Mouse (Mus musculus) forebrain, embryonic 13.5 days (tissue): ENCODE results near the gene 4931428F04Rik. TPM values are rescaled to one million over a fixed set of nuclear protein-coding genes. Genes with fewer than 3 reads are reported as not detected.

Experiments
- ATAC-seq: fragments of 200-750 bp; cut with Nextera tagmentation; 2 replicates; pipeline ENCODE4 v1.8.0; 2017
- H3K27ac ChIP-seq: fragments of 300-500 bp; sonication (generic); 2 replicates; pipeline ENCODE4 v1.5.1; 2015; ENCODE audit warnings: inconsistent platforms, mild to moderate bottlenecking, moderate library complexity
- H3K27me3 ChIP-seq: fragments of 300-500 bp; sonication (generic); 2 replicates; pipeline ENCODE4 v1.6.1; 2015; ENCODE audit warnings: mild to moderate bottlenecking, inconsistent platforms
- H3K36me3 ChIP-seq: fragments of 300-500 bp; sonication (generic); 2 replicates; pipeline ENCODE4 v1.6.1; 2015; ENCODE audit warnings: mild to moderate bottlenecking, inconsistent platforms; ENCODE audit not compliant: poor library complexity, severe bottlenecking
- H3K4me1 ChIP-seq: fragments of 300-500 bp; sonication (generic); 2 replicates; pipeline ENCODE4 v1.6.1; 2015; ENCODE audit warnings: inconsistent platforms
- H3K4me2 ChIP-seq: fragments of 300-500 bp; sonication (generic); 2 replicates; pipeline ENCODE4 v1.6.1; 2015; ENCODE audit warnings: inconsistent platforms, mild to moderate bottlenecking, moderate library complexity
- H3K4me3 ChIP-seq: fragments of 300-500 bp; sonication (generic); 2 replicates; pipeline ENCODE4 v1.5.1; 2015; ENCODE audit warnings: mild to moderate bottlenecking, inconsistent platforms
- H3K9ac ChIP-seq: fragments of 300-500 bp; sonication (generic); 2 replicates; pipeline ENCODE4 v1.6.1; 2015; ENCODE audit warnings: mild to moderate bottlenecking, inconsistent platforms
- H3K9me3 ChIP-seq: fragments of 300-500 bp; sonication (generic); replicated peaks from 2 replicates; pipeline ENCODE4 v1.6.1; 2016; ENCODE audit warnings: inconsistent platforms
- WGBS: fragments of 180-500 bp; shearing (Covaris S2); methylation state at CpG from one replicate; pipeline ENCODE4 v1.1.7; 2015; 5-methylcytosine and 5-hydroxymethylcytosine counted together
- polyA plus RNA-seq: library from polyadenylated mRNA; unstranded; fragments of >200 nt; fragmentation: Nextera tagmentation; extraction: Ambion mirVana; gene quantifications from 2 replicates; pipeline ENCODE4 v1.2.1, GENCODE M21; 2015

The 4931428F04Rik gene
- polyA plus RNA-seq, 1 experiment from 2014 or later = 57.4 TPM

DNA sequence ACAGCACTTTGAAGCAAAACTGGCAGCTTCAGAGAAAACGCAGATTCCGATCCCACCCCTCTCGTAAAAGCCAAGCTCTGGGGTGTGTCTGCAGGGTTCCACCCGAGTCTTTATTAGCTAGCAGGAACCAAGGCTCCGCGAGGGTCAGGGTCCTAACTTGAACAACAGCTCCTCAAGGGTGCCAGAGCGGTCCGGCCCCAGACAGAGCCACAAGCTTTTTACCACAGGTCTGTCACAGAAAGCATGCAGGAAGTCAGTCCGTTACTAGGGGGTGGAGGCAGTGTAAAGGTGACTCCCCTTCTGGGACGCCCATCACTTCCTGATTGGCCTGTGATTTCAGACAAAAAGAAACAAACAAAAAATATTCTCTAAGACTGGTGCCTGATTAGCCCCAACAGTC lies 24.5 kb downstream of the 4931428F04Rik start:
- H3K4me3 ChIP-seq = peak overlapping the region; percentile 60; the same call in 1 of the 2 replicates
- H3K4me1 ChIP-seq = peaks cover 36% of the 10 kb centered on the region
- H3K27me3 ChIP-seq = peaks cover 96% of the 10 kb centered on the region
- no peak for ATAC-seq
- H3K36me3 ChIP-seq = no peaks in the 10 kb centered on the region
- no peak overlapping the region for H3K27ac ChIP-seq
- no peaks in the 10 kb centered on the region; the same call in 1 of the 2 replicates for H3K9me3 ChIP-seq
- H3K9ac ChIP-seq = no peak overlapping the region
- peak overlapping the region; percentile 77 for H3K4me2 ChIP-seq
- WGBS = 15% methylated on average over 10 of the region's 10 CpGs

DNA sequence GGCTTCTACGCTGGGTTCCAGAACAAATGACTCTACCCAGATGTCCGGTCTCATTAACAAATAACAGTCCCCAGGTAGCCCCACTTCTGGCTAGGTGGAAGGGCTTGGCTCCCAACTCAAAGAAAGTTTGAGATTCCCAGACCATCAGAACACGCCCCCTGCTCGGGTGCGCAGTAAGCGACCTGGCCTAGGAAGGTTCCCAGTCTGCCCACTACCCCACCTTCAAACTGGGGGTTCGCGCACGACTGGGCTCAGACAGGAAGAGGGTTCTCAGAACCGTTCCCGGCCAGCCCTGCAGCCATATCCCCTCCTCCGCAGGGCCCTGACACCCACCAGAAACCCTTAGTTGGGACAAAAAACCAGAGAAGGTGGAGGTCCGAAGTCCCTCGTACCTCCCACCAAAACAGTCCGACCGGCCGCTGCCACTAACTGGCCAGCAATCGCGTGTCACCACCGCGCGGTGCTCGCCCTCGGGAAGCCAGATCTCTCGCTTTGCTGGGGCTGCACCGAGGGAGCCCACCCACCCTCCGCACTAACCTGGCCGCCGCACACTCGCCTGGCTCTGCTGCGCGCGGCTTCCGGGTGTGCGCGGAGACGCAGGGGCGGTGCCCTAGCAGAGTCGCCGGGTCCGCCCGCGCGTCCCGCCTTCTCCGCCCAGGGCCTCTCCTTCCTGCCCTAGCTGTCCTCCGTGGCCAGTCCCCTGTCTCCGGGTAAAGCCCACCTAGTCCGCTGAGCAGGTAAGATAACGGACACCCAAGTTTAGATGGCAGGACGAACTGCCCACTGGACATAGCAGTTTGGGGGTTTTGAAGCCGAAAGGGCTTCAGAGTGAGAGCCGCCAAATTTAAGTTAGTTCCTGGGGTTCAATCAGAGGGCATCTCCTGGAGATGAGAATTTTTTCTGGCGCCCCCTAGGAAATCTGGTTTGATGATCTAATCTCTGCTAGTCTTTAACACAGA lies 25.4 kb downstream of the 4931428F04Rik start, which contains the start of the genes Tradd and Fbxl8:
TSS of gene Tradd (minus strand) at position 586 of the 959 bp plus-strand sequence.
TSS of gene Fbxl8 (plus strand) at position 625 of the 959 bp plus-strand sequence.
- peaks cover 96% of the 10 kb centered on the region for H3K27me3 ChIP-seq
- H3K4me1 ChIP-seq = peaks cover 35% of the 10 kb centered on the region
- H3K9me3 ChIP-seq = no peaks in the 10 kb centered on the region; the same call in 1 of the 2 replicates
- peak within 1 kb of the TSS; percentile 77 for H3K4me2 ChIP-seq
- H3K9ac ChIP-seq = peak within 1 kb of the TSS; percentile 67
- H3K4me3 ChIP-seq = peak within 1 kb of the TSS; percentile 60
- H3K36me3 ChIP-seq = no peaks in the 10 kb centered on the region
- no peak within 1 kb of the TSS for H3K27ac ChIP-seq
- WGBS = 1% methylated on average over 51 of the region's 54 CpGs
- ATAC-seq = peak; percentile 43

DNA sequence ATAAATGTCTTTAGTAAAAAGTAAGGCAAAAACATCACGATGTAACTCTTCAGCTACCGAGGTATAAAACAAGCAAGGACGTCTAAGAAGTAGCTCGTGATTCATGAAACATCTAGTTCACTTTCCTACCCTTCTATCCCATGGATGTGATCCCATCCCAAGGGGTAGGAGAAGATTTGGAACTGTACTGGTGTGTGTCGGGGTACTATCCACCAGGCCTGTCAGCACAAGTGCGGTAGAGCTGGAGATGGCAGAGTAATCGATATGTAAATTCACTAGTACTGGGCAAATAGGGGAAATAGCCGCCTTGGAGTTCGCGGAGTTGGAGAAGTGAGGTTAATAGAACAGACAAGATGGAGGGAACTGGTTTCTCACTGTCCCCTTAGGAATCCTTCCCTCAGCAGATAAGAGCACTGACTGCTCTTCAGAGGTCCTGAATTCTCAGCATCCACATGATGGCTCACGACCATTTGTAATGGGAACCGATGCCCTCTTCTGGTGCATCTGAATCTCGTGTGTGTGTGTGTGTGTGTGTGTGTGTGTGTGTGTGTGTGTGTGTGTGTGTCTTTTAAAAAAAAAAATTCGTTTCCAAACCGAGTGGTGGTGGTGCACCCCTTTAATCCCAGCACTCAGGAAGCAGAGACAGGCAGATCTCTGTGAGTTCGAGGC lies 26.3 kb downstream of the 4931428F04Rik start:
- no peaks in the 10 kb centered on the region for H3K36me3 ChIP-seq
- H3K27ac ChIP-seq = no peak overlapping the region
- 38% methylated on average over 16 of the region's 16 CpGs for WGBS
- H3K4me1 ChIP-seq = peaks cover 34% of the 10 kb centered on the region
- no peak for ATAC-seq
- H3K4me3 ChIP-seq = peak overlapping the region; percentile 60; the same call in 1 of the 2 replicates
- H3K9me3 ChIP-seq = no peaks in the 10 kb centered on the region; the same call in 1 of the 2 replicates
- H3K9ac ChIP-seq = no peak overlapping the region
- H3K27me3 ChIP-seq = peaks cover 96% of the 10 kb centered on the region
- peak overlapping the region; percentile 77 for H3K4me2 ChIP-seq

DNA sequence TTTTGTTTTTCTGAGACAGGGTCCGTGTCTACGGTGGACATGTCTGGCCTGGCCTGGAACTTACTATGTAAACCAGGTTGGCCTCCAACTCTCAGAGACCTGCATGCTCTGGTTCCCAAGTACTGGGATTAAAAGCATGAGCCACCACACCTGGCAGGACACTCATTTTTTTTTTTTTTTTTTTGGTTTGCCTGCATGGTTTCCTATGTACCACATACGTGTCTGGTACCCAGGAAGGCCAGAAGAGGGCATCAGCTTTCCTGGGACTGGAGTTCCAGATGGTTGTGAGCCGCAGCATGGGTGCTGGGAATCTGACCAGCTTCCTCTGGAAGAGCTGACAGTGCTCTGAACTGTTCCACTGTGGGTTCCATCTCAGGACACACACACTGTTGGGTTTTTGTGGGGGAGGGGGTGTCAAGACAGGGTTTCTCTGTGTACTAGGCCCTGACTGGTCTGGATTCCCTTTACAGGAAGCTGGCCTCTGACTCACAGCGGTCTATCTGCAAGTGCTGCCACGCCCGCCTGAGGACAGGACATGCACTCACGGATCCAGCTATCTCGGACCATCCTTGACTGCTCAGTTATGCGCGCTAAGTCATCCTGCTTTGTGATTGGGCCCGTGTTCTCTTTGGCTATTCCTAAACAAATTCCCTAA lies 28.2 kb downstream of the 4931428F04Rik start:
- ATAC-seq = no peak
- 87% methylated on average over 12 of the region's 12 CpGs for WGBS
- peaks cover 29% of the 10 kb centered on the region for H3K4me1 ChIP-seq

DNA sequence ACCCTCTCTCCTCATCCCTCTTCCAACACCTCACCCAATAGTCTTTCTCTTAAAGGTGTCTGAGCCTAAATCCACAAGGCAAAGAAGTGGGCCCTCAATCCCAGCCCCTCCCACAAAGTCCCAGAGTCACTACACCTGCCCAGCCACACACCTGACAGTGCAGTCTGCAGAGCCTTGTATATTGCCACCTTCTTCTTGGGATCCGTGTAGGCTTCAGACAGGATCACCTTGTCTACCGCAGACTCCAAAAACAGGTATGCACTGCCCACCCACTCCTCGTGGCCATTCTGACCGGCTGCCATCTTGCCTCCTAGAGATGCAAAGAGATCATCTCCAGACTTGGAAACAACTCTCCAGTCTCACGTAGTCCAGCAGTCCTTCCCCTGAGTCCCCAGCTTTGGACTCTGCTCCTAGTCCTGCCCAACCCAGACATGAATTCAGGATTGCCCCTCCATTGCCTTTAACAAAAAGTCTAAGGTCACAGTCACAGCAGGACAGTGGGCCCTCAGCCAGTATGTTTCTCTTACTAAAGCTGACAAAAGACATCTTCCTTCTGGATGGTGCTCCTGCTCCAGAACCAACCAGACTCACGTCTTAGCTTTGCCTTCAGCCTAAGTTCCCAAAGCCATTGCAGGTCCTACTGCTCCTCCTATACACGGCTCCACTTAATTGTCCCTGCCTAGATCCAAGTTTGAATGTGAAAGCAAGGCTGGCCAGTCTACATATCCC lies 29.1 kb downstream of the 4931428F04Rik start:
- Histone ChIP-seq H3K9ac (no peak overlapping the region), H3K27ac (no peak overlapping the region), H3K4me1 (peaks cover 29% of the 10 kb centered on the region), H3K4me2 (no peak overlapping the region), H3K27me3 (peaks cover 93% of the 10 kb centered on the region), H3K9me3 (no peaks in the 10 kb centered on the region), H3K4me3 (no peak overlapping the region), H3K36me3 (no peaks in the 10 kb centered on the region)
- WGBS = 59% methylated on average over 7 of the region's 7 CpGs
- no peak for ATAC-seq

More for the DNA sequence above, 28.2 kb downstream of the 4931428F04Rik start:
- Histone ChIP-seq H3K27me3 (peaks cover 93% of the 10 kb centered on the region), H3K36me3 (no peaks in the 10 kb centered on the region), H3K4me2 (no peak overlapping the region), H3K9ac (no peak overlapping the region), H3K9me3 (no peaks in the 10 kb centered on the region; the same call in 1 of the 2 replicates), H3K27ac (no peak overlapping the region), H3K4me3 (no peak overlapping the region)

DNA sequence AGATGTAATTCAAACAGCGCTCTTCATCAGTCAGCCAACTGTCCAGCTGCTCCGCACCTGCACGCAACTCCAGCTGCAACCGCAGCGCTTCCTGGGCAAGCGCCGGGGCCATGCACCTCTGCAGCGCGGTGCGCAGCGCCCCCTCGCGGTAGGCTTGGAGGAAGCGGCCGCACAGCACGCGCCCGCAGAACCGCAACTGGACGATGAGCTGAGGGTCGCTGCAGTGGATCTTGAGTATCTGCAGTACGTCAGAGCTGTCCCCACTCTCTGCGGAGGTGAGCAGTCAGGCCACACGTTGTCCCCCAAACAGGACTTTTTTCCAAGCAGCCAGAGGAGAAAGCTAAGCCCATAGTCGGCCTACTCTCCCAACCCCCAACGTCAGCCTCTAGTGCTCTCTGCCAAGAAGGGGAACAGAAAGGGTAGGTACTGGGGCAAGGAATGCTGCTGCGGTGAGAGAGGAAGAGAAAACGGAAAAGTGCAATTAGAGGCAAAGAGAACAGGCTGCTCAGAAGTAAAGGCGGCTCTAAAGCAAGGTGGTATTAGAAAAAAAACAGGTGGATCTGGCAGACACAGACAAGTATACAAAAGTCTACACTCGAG lies 29.8 kb downstream of the 4931428F04Rik start:
- Histone ChIP-seq H3K36me3 (no peaks in the 10 kb centered on the region), H3K4me3 (peak overlapping the region; percentile 41), H3K4me2 (peak overlapping the region; percentile 79), H3K9ac (peak overlapping the region; percentile 64), H3K4me1 (peaks cover 28% of the 10 kb centered on the region), H3K27me3 (peaks cover 93% of the 10 kb centered on the region), H3K9me3 (no peaks in the 10 kb centered on the region), H3K27ac (no peak overlapping the region)
- peak; percentile 51 for ATAC-seq
- 4% methylated on average over 30 of the region's 30 CpGs for WGBS

DNA sequence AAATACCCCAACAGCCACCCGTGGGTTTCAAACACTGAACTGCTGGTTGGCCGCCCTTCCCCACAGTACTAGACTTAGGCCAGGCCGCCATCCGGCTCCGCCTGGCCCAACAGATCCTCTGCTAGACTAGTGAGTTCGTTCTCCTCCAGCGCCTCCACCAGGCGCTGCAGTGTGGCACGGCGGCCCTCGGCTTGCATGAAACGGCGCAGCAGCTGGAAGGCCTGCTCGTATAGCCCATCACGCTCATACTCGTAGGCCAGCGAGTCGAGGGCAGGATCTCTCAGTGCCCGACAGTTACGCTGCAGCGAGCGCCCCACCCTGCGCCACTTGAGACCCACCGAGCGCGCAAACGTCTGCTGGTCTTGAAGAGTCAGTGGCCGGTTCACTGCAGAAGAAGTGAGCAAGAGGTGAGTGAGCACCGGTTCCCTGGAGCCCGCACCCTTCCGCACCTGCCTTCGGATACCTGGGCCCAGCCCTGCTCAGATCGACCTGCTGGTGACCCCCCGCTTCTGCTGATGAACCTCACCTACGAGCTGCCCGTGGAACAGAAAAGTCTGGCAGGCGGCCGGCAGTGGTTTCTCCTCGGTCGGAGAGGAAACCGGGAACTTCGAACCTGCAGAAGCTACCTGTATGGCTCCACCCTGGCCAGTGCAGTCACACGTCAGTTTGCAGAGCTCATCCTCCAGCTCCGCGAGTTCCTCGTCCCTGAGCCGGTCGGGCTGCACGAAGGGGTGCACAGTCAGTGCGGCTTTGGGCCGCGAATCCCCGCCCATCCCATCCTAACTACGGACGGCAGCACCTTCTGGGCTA lies 30.5 kb downstream of the 4931428F04Rik start:
- Histone ChIP-seq H3K9me3 (no peaks in the 10 kb centered on the region), H3K4me3 (peak overlapping the region; percentile 41), H3K36me3 (no peaks in the 10 kb centered on the region), H3K9ac (peak overlapping the region; percentile 64), H3K4me2 (peak overlapping the region; percentile 79), H3K27me3 (peaks cover 88% of the 10 kb centered on the region), H3K27ac (no peak overlapping the region), H3K4me1 (peaks cover 27% of the 10 kb centered on the region)
- 2% methylated on average over 55 of the region's 55 CpGs for WGBS
- peak; percentile 22 for ATAC-seq

DNA sequence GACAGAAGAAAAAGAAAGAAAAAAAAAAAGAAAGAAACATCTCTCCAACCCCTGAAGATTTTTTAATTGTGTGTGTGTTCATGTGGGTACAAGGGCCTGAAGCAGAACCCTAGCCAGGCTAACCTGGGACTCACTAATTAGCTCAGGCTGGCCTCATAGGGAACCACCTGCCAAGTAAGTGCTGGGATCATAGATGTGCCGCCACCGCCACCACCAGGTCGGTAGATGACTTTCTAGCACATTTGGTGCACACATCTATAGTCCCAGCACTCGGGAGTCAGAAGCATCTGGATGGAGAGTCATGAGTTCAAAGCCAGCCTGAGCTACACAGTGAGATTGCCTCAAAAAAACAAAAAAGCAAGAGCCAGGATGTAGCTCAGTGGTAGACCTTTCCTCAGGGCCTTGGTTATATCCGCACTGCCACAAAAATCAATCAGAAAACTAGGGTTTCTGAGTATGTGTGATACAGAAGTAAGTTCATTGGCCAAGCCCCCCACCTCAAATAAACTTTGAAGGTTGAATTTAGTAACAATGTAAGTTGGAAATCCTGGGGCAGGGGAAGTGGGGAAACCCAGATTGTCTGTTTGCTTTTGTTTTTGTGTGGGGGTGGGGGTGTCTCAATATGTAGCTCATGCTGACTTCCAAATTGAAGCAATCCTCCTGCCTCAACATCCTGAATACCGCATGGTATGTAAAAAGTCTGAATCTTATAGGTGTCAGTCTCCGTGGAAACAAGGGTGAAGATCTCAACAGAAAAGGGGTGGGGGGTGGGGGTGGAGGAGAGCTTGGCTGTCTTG lies 32.1 kb downstream of the 4931428F04Rik start:
- no peak for ATAC-seq
- WGBS = 72% methylated on average over 7 of the region's 7 CpGs
- Histone ChIP-seq H3K4me1 (peaks cover 30% of the 10 kb centered on the region), H3K27ac (no peak overlapping the region), H3K4me2 (no peak overlapping the region), H3K9me3 (no peaks in the 10 kb centered on the region), H3K36me3 (no peaks in the 10 kb centered on the region), H3K9ac (no peak overlapping the region), H3K27me3 (peaks cover 73% of the 10 kb centered on the region), H3K4me3 (no peak overlapping the region)

DNA sequence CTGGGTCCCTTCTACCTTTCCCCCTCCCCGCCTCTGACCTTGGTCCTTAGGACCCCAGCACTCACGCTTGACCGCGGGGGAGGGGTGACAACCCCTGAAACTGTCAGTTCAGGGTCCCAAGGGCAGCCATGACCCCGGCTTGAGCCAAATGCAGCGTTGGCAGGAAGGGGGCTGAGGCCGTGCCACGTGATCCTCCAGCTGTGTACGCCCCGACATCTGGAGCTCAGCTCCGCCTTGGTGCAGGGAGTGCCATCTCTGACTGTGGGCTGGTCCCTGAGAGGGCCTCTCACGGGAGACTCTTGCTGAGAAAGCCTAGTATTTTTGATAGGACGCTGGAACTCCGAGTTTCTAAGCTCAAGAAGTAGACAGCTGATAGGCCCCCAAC lies 34.7 kb downstream of the 4931428F04Rik start, which contains the start of gene B3gnt9:
TSS of gene B3gnt9 (minus strand) at position 188 of the 385 bp plus-strand sequence.
- Histone ChIP-seq H3K4me3 (peak within 1 kb of the TSS; percentile 59), H3K36me3 (peaks cover 24% of the 10 kb centered on the region), H3K27me3 (peaks cover 51% of the 10 kb centered on the region), H3K27ac (no peak within 1 kb of the TSS), H3K9me3 (no peaks in the 10 kb centered on the region), H3K4me2 (peak within 1 kb of the TSS; percentile 97), H3K9ac (peak within 1 kb of the TSS; percentile 71), H3K4me1 (peaks cover 29% of the 10 kb centered on the region)
- 3% methylated on average over 14 of the region's 14 CpGs for WGBS
- ATAC-seq = peak; percentile 12; the same call in 1 of the 2 replicates
